Mouse (Mus musculus) kidney, postnatal 0 days (tissue): ENCODE results near the gene Sec14l3. TPM values are rescaled to one million over a fixed set of nuclear protein-coding genes. Genes with fewer than 3 reads are reported as not detected.
"Not testable (repeated sequence)": the region's sequence is repeated elsewhere in the genome, so short reads cannot be mapped to it uniquely, and the experiment has no call there.

ENCODE experiments used
- ATAC-seq: fragments of 200-750 bp; cut with Nextera tagmentation; replicated peaks from 2 replicates; pipeline ENCODE4 v1.8.0; 2017; ENCODE audit warnings: low read depth, moderate number of reproducible peaks, moderate TSS enrichment, moderate library complexity; ENCODE audit not compliant: low FRiP score
- DNase-seq: peaks from one replicate; pipeline ENCODE4 v3.0.0-alpha.2; 2016; ENCODE audit warnings: low spot score
- H3K27ac ChIP-seq: fragments of 300-500 bp; sonication (generic); 2 replicates; pipeline ENCODE4 v1.5.1; 2014; ENCODE audit warnings: mild to moderate bottlenecking
- H3K27me3 ChIP-seq: fragments of 300-500 bp; sonication (generic); 2 replicates; pipeline ENCODE4 v1.6.1; 2014; ENCODE audit warnings: low read length, mixed read lengths; ENCODE audit not compliant: insufficient read depth
- H3K36me3 ChIP-seq: fragments of 300-500 bp; sonication (generic); 2 replicates; pipeline ENCODE4 v1.6.1; 2014; ENCODE audit warnings: low read length, mixed read lengths; ENCODE audit not compliant: insufficient read depth
- H3K4me1 ChIP-seq: fragments of 300-500 bp; sonication (generic); replicated peaks from 2 replicates; pipeline ENCODE4 v1.6.1; 2014; ENCODE audit warnings: antibody characterized with exemption, low read length, mixed read lengths; ENCODE audit not compliant: insufficient read depth
- H3K4me2 ChIP-seq: fragments of 300-500 bp; sonication (generic); 2 replicates; pipeline ENCODE4 v1.6.1; 2014; ENCODE audit warnings: mild to moderate bottlenecking, low read length, moderate library complexity, mixed read lengths
- H3K4me3 ChIP-seq: fragments of 300-500 bp; sonication (generic); replicated peaks from 2 replicates; pipeline ENCODE4 v1.5.1; 2014; ENCODE audit warnings: low read depth, low read length
- H3K9ac ChIP-seq: fragments of 300-500 bp; sonication (generic); 2 replicates; pipeline ENCODE4 v1.6.1; 2014; ENCODE audit warnings: low read depth, low read length
- H3K9me3 ChIP-seq: fragments of 300-500 bp; sonication (generic); replicated peaks from 2 replicates; pipeline ENCODE4 v1.6.1; 2016; ENCODE audit warnings: low read length, inconsistent platforms, mixed read lengths
- CTCF ChIP-seq: IDR thresholded peaks from 2 replicates; pipeline ENCODE4 v1.5.1; 2016; ENCODE audit warnings: antibody characterized with exemption, low read depth, mild to moderate bottlenecking, moderate library complexity
- WGBS: fragments of 180-500 bp; shearing (Covaris S2); extraction: QIAGEN DNeasy Blood & Tissue Kit; methylation state at CpG from one replicate; pipeline ENCODE4 v1.1.7; 2014; 5-methylcytosine and 5-hydroxymethylcytosine counted together
- polyA plus RNA-seq: library from polyadenylated mRNA; unstranded; fragments of >200 nt; fragmentation: Nextera tagmentation; extraction: Ambion mirVana; gene quantifications from 2 replicates; pipeline ENCODE4 v1.2.1, GENCODE M21; 2015

Sec14l3 gene
- not detected in 2 replicates for polyA plus RNA-seq

- WGBS = 60% methylated on average over 5 of the region's 5 CpGs
- Histone ChIP-seq H3K9ac (no peak within 1 kb of the TSS), H3K4me1 (no peaks in the 10 kb centered on the region), H3K4me2 (no peak within 1 kb of the TSS), H3K27me3 (no peaks in the 10 kb centered on the region), H3K4me3 (no peak within 1 kb of the TSS), H3K9me3 (no peaks in the 10 kb centered on the region), H3K27ac (no peak within 1 kb of the TSS), H3K36me3 (no peaks in the 10 kb centered on the region)
- no peak for TF ChIP-seq CTCF
- DNase-seq (no peak), ATAC-seq (no peak)
These were observed at the start of gene Sec14l3 for GRCm38 (mm10) chr11:4064627-4065122. Gene Sec14l3 (plus strand): TSS chr11:4064841.

- 85% methylated on average over 14 of the region's 14 CpGs for WGBS
- not testable (repeated sequence) for H3K36me3 ChIP-seq, H3K9me3 ChIP-seq, H3K4me1 ChIP-seq, ATAC-seq, DNase-seq, H3K4me2 ChIP-seq, H3K9ac ChIP-seq, H3K27ac ChIP-seq, H3K27me3 ChIP-seq, H3K4me3 ChIP-seq
These were observed 48.8 kb upstream of the Sec14l3 start for GRCm38 (mm10) chr11:4015796-4016195.

- H3K9me3 ChIP-seq, ATAC-seq: not testable (repeated sequence)
These were observed 42.5 kb upstream of the Sec14l3 start for GRCm38 (mm10) chr11:4022111-4022510.

GRCm38 (mm10) chr11:4023321-4023720 is 41.3 kb upstream of the Sec14l3 start:
- Histone ChIP-seq H3K4me2 (no peak overlapping the region), H3K9me3 (no peaks in the 10 kb centered on the region), H3K36me3 (no peaks in the 10 kb centered on the region), H3K27ac (no peak overlapping the region), H3K4me3 (no peak overlapping the region), H3K9ac (no peak overlapping the region), H3K4me1 (no peaks in the 10 kb centered on the region), H3K27me3 (no peaks in the 10 kb centered on the region)
- 67% methylated on average over 2 of the region's 2 CpGs for WGBS
- ATAC-seq = no peak
- DNase-seq = no peak
- TF ChIP-seq CTCF = no peak

More at GRCm38 (mm10) chr11:4022111-4022510, 42.5 kb upstream of the Sec14l3 start:
- not testable (repeated sequence) for H3K4me3 ChIP-seq, H3K4me1 ChIP-seq, H3K9ac ChIP-seq, H3K27ac ChIP-seq, H3K27me3 ChIP-seq, H3K36me3 ChIP-seq, DNase-seq, H3K4me2 ChIP-seq
- 92% methylated on average over 13 of the region's 13 CpGs for WGBS

GRCm38 (mm10) chr11:4027066-4027465 is 37.6 kb upstream of the Sec14l3 start:
- WGBS = 73% methylated on average over 8 of the region's 8 CpGs
- DNase-seq = no peak
- H3K9ac ChIP-seq = no peak overlapping the region
- H3K9me3 ChIP-seq = no peaks in the 10 kb centered on the region
- H3K4me2 ChIP-seq = no peak overlapping the region
- no peaks in the 10 kb centered on the region for H3K36me3 ChIP-seq
- no peak for TF ChIP-seq CTCF
- no peaks in the 10 kb centered on the region for H3K27me3 ChIP-seq
- no peaks in the 10 kb centered on the region for H3K4me1 ChIP-seq
- no peak for ATAC-seq
- H3K27ac ChIP-seq = no peak overlapping the region
- H3K4me3 ChIP-seq = no peak overlapping the region

- Histone ChIP-seq H3K4me2 (no peak overlapping the region), H3K27ac (no peak overlapping the region), H3K27me3 (no peaks in the 10 kb centered on the region), H3K9me3 (no peaks in the 10 kb centered on the region), H3K4me3 (no peak overlapping the region), H3K9ac (no peak overlapping the region), H3K4me1 (no peaks in the 10 kb centered on the region), H3K36me3 (no peaks in the 10 kb centered on the region)
- DNase-seq (no peak), ATAC-seq (no peak)
- WGBS = 77% methylated on average over 9 of the region's 9 CpGs
- TF ChIP-seq CTCF = no peak
These were observed 36.9 kb upstream of the Sec14l3 start for GRCm38 (mm10) chr11:4027561-4028334.
